Mouse (Mus musculus) cortical plate, adult 2 months (tissue): ENCODE data around the gene Slc16a11. TPM values are rescaled to one million over a fixed set of nuclear protein-coding genes. Genes with fewer than 3 reads are reported as not detected.

ENCODE experiments used
- H3K27ac ChIP-seq: fragments of 200-500 bp; 2 replicates; pipeline ENCODE4 v1.5.1; 2012; ENCODE audit warnings: low read length, control low read depth, inconsistent platforms; ENCODE audit not compliant: insufficient read depth
- H3K4me1 ChIP-seq: fragments of 200-500 bp; 2 replicates; pipeline ENCODE4 v1.6.1; 2011; ENCODE audit warnings: low read length; ENCODE audit not compliant: control insufficient read depth, insufficient read depth
- H3K4me3 ChIP-seq: fragments of 200-500 bp; 2 replicates; pipeline ENCODE4 v1.5.1; 2011; ENCODE audit warnings: mild to moderate bottlenecking, low read length, control low read depth; ENCODE audit not compliant: insufficient read depth
- CTCF ChIP-seq: fragments of 200-500 bp; IDR thresholded peaks from 2 replicates; pipeline ENCODE4 v1.5.1; 2011; ENCODE audit warnings: mild to moderate bottlenecking, control low read depth, low read length; ENCODE audit not compliant: insufficient read depth; ENCODE audit errors: extremely low read depth
- POLR2A ChIP-seq: fragments of 200-500 bp; IDR thresholded peaks from 2 replicates; pipeline ENCODE4 v1.6.1; 2011; ENCODE audit warnings: mild to moderate bottlenecking, low read length, control low read depth; ENCODE audit not compliant: insufficient read depth; ENCODE audit errors: extremely low read depth
- polyA plus RNA-seq: library from polyadenylated mRNA; depleted of rRNA; stranded (reverse); fragments of >200 nt; gene quantifications from 2 replicates; pipeline ENCODE4 v1.2.3, GENCODE M21; 2012

Gene Slc16a11
- polyA plus RNA-seq, 1 experiment, result 57.4 TPM

DNA sequence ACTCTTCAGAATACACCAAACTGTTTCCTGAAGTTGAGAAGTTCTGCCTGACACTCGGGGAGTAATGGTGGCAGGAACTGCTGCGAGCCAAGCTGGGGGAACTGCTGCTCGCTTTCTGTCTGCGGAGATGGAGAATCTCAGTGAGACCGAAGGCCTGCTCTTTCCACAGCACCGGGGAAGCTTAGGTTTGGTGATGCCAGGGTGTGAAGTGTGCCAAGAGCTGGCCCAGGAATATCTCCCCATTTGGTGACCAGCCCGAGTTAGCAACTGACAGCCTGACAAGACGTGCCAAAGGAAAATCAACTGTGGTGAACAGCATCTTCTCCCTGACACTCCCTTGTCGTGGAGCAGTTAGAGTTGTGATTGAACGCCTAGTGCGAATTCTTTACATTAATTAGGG is 34.2 kb upstream of the Slc16a11 start:
- Histone ChIP-seq H3K4me3 (no peak overlapping the region), H3K4me1 (no peaks in the 10 kb centered on the region), H3K27ac (no peak overlapping the region)
- no peak for TF ChIP-seq POLR2A
- no peak for TF ChIP-seq CTCF

DNA sequence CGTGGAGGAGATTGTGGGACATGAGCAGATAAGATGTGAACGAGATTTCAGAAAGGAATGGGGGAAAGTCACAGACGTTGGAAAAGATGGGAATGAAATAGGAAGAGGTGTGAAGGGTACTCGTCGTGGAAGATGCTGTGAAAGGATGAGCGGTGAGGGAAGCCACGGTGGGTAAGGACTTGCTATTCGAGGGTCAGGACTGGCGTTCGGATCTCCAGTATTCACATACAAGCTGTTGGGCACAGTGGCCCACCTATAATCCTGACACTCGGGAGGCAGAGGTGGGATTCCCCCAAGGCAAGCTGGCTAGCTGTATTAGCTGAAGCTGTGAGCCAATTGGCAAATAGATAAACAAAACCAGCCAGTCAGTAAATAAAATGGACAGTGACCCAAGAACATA is 33.8 kb upstream of the Slc16a11 start:
- no peak overlapping the region for H3K27ac ChIP-seq
- no peak for TF ChIP-seq POLR2A
- TF ChIP-seq CTCF, result no peak
- H3K4me1 ChIP-seq, result no peaks in the 10 kb centered on the region
- H3K4me3 ChIP-seq, result no peak overlapping the region

DNA sequence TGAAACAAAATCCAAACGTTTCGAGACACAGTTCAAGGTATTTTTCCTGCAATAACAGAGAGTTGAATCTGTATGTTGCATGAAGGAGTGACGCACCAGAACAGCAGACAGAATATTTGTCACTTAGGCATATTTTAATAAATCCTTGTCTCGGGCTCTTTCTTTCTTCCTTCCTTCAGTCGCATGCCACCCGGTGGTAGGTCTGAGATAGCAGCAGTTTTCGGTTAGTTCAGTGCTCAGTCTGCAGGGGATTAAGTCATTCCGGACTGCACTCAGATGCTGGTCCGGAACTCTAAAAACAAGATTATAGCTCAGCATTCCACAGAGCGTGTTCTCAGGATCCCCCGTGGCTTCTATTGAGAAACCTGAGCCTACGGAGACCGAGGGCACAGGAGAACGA is 33.2 kb upstream of the Slc16a11 start:
- TF ChIP-seq CTCF (peak; percentile 64), POLR2A (no peak)
- H3K4me3 ChIP-seq, result no peak overlapping the region
- H3K27ac ChIP-seq, result no peak overlapping the region
- no peaks in the 10 kb centered on the region for H3K4me1 ChIP-seq

DNA sequence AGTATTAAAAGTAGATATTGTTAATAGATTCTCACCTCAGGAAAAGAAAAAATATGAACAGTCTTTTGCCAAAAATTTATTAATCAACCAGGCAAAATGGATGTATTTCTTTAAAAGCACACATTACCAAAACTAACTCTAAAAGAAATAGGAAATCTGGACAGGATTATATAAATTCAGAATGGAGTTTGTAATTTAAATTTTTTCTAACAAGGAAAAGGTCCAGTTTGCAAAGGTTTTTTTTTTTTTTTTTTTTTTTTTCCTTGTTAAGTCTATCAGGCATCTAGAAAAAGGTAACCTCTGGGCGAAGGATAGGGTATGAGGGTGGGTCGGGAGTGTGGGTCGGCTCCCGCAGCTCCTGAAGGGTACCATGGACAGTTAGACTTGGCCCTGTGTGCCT is 32.1 kb upstream of the Slc16a11 start:
- TF ChIP-seq POLR2A (no peak), CTCF (no peak)
- H3K4me1 ChIP-seq, result no peaks in the 10 kb centered on the region
- H3K4me3 ChIP-seq, result no peak overlapping the region
- no peak overlapping the region for H3K27ac ChIP-seq

DNA sequence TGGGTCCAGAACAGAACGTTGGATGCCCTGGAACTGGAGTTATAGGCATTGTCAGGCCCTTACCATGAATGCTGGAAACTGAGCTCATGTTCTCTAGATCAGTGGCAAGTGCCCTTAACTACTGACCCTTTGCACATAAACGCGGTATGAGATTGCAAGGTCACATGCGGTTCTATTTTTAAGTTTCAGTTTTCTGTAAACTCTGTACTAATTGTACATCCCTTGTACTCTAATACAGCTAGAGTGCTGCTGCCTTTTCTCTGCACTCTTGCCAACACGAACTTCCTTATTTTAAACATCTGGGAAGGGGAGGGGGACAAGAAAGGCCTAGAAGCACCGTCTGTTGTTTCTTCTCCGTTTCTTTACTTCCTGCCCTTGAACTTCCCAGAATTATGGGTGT is 27.4 kb upstream of the Slc16a11 start:
- Histone ChIP-seq H3K27ac (no peak overlapping the region), H3K4me3 (no peak overlapping the region), H3K4me1 (no peaks in the 10 kb centered on the region)
- no peak for TF ChIP-seq CTCF
- TF ChIP-seq POLR2A, result no peak

DNA sequence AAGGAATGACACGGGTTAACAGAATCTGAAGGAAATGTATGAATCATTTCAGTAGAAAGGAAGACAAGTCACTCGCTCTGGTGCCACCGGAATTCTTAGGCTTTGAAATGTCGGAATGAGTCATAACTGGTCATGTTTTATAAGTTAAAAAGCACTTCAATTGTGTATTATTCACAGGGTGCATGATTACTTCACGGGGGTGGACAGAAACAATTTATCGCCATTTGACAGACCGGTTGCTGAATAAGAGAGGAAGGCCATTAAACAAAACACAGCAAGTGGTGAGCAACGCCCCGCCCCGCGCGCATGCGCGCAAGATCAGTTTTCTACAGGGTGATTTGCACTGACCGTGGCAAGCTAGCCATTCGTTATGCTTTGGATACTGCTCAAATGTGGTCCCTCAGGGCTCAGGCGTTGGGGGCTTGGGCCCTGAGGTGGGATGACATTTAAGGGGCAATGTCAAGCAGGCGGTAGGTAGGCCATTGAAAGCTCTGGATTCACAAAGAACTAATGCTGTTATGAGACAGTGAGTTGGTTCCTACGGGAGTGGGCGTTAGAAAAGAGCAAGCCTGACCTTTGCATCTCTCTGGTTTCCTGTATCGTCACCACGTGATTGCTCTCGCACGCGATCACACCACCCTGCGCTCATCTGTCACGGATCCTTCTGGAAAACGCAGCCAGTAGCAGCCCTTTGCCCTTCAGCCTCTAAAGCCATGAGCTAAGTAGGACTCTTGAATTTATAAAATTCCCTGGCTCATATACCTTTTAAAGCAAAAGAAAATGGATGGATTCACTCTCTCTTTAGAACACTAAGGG is 23.0 kb upstream of the Slc16a11 start:
- Histone ChIP-seq H3K27ac (no peak overlapping the region), H3K4me3 (no peak overlapping the region), H3K4me1 (no peaks in the 10 kb centered on the region)
- TF ChIP-seq POLR2A (no peak), CTCF (no peak)

DNA sequence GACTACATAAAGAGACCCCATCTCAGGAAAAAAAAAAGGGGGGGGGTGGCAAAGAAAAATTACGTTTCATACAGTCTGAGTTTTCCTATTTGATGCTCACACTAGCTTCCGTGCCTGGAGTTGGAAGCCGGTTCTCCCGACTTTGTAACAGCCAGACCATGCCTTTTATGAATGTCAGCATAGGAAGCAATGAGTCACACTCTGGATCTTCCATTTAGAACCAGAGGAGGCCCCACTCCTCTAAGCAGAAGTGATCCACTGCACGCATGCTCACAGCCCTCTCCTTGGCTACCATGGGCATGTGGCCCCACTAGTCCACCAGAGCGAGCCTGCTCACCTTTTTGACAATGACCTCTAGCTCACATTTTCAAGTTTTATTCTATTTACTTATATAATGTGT is 21.4 kb upstream of the Slc16a11 start:
- Histone ChIP-seq H3K4me1 (no peaks in the 10 kb centered on the region), H3K4me3 (no peak overlapping the region), H3K27ac (no peak overlapping the region)
- no peak for TF ChIP-seq POLR2A
- no peak for TF ChIP-seq CTCF

DNA sequence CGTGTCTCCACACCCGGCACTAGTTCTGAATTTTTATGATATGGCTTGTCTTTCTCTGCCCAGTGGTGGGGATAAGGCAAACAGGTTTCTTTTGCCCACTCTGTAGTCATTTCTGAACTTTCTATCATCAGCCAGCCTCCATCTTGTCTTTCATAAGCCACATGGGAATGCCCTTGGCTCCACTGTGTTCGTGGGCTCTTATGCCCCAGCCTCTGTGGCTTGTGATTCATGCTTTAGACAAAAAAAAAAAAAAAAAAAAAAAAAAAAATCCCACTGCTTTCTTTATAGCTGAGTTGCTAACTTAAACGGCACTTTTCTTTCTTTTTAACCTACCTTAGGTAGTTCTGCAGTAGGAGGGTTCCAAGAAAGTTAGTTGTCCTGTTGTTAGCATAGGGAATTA is 20.4 kb upstream of the Slc16a11 start:
- Histone ChIP-seq H3K4me1 (no peaks in the 10 kb centered on the region), H3K4me3 (no peak overlapping the region), H3K27ac (no peak overlapping the region)
- TF ChIP-seq POLR2A, result no peak
- TF ChIP-seq CTCF, result no peak

DNA sequence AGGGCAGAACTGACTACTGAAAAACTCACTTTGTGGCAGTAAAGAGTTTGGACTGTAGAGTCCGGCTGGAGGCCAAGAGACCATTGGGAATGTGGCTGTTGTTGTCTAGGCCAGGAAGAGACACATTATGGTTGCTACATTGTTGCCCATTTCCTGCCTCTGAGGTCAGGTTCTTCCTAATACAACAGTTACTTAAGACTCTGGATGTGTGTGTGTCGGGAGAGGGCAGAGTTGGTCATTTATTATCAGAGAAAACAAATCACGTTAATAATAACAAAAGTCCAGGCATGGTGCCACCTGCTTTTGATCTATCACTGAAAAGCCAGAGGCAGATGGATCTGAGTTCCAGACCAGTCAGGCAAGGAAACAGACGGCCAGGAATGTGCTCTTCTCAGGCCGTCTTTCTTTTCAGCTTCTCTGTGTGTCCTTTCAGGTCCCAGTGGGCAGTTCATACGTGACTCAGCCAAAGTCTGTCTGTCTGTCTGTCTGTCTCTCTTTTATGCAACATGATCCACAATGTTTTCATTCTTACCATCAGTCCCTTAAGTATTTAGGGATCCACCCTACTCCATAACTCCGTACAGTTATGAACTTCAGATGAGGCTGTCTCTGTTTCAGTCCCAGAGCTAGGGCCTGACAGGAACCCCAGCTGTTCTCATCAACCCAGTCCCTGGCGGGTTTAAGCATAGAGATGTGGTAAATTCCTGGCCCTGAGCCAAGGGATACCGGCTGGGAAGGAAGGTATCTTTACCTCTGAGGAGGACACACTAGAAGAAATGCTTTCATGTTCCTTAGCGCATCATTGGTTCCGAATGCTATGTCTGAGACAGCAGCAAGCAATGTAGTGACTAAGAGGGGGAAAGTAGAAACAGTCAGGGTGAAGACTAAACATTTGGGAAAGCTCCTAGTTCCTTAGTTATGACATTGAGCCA is 18.9 kb upstream of the Slc16a11 start:
- H3K27ac ChIP-seq, result no peak overlapping the region
- no peak overlapping the region for H3K4me3 ChIP-seq
- no peak for TF ChIP-seq CTCF
- no peak for TF ChIP-seq POLR2A

More for the DNA sequence above, 18.9 kb upstream of the Slc16a11 start:
- no peaks in the 10 kb centered on the region for H3K4me1 ChIP-seq
